Mouse (Mus musculus): ENCODE results near the gene Hacd4.

- TF ChIP-seq POLR2A (IDR thresholded peaks at IDR 0.05; ENCODE audit: low read depth, low read length) (no peak), CTCF (IDR thresholded peaks at IDR 0.05; ENCODE audit: borderline replicate concordance, insufficient read depth, low read length) (no peak)
Measured at GRCm38 (mm10) chr4:88409279-88409678, 29.4 kb downstream of the Hacd4 start.

All from embryonic fibroblast, embryonic 13.5 days (primary cell).